Mouse (Mus musculus): Measurements from ENCODE around the gene Pramel1.
"Not testable (repeated sequence)": the region's sequence is repeated elsewhere in the genome, so short reads cannot be mapped to it uniquely, and the experiment has no call there.

Gene Pramel1

DNA sequence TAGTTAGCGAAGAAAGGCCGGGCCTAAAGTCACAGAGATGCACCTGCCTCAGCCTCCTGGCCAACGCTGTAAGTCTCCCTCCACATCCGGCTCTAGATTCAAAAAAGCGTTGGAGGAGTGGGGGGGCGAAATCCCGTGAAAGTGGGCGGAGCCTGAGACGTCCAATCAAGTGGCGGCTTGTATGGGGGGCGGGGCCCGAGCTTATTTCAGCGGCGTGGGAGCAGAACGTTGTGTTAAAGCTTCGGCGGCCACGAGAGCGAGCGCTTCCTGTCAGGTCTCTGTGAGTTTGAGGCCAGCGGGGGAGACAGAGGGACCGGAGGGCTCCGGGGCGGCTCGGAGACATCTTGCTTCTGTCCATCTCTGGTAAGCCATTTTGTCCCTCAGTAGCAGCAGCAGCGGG is at the start of gene Pramel1:
Pramel1 (plus strand) TSS at position 248 of the 400 bp plus-strand sequence.
- no peak for DNase-seq (ENCODE audit: low spot score)

DNA sequence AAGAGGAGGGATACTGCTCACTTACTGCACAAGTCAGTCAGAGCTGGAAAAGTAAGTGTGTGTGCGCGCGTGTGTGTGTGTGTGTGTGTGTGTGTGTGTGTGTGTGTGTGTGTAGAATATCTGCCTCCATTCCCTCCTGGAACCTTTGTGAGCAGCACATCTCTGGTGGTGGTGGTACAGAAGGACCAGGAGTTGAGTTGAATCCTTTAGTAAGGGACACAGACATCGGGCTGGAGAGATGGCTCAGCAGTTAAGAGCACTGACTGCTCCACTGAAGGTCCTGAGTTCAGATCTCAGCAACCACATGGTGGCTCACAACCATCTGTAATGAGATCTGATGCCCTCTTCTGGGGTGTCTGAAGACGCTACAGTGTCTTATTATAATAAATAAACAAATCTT is 48.7 kb upstream of the Pramel1 start:
- not testable (repeated sequence) for DNase-seq (ENCODE audit: low spot score)

DNA sequence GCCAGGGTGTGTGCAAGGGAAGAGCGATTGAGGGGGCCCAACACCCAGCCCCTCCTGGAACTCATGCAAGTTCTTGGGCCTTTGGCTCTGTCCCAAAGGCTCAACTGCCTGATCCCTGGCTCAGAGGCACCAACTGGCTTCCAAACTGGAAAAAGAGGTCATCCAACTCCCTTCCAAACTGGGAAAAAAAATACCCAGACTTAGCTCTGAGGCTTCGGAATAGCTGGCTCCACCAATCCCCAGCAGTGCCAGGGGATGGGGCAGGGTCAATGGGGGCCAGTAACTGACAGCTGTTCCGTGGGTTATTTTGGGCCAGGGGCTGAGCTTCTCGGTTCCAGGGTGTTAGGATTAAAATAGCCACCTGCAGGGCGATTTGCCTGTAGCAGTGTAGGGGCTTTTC is 45.5 kb upstream of the Pramel1 start:
- no peak for DNase-seq (ENCODE audit: low spot score)

DNA sequence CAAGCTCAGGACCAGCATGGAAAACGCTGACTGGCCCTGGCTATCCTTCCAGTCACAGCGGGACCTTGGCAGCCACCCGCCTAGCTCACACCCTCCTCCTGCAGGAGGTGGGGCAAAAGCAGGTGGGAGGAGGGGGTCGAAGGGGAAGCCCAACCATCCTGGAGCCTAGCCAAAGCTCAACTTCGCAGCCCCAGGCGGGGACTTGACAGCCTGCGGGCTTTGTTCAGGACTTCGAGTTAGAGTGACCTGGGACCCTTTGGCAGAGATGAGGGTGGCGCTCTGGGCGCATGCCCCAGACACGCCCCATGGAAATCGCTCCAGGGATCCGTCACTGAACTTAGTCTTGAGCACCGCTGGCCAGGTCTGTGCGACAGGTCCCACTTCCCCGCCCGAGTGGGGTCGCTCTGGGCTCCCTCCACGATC is 44.7 kb upstream of the Pramel1 start, which contains the start of gene Lrrc38:
Lrrc38 (plus strand) TSS at position 274 of the 423 bp plus-strand sequence.
- no peak for DNase-seq (ENCODE audit: low spot score)

DNA sequence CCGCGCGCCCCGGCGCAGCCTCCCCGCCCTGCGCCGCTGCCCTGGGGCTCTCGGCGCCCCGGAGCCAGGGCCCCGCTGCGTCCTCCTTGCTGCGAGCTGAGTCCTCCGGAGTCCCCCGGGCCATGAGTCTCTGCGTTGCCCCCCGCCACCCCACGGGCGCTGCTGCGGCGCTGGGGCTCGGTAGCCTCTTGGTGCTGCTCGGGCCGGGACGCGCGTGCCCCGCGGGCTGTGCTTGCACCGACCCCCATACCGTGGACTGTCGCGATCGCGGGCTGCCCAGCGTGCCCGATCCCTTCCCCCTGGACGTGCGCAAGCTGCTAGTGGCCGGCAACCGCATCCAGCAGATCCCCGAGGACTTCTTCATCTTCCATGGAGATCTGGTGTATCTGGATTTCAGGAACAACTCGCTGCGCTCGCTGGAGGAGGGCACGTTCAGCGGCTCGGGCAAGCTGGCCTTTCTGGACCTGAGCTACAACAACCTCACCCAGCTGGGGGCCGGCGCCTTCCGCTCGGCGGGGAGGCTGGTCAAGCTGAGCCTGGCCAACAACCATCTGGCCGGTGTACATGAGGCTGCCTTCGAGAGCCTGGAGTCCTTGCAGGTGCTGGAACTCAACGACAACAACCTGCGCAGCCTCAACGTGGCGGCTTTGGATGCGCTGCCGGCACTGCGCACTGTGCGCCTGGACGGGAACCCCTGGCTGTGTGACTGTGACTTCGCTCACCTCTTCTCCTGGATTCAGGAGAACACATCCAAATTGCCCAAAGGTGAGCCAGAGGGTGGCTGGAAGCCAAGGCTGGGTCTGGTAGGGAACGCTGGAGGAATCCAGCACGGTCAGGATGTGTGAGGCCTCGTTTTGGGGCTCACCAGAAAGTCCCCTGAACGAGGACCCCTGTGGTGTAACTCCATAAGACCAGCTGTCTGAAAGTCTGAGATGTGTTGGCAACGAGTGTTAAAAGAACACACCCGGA is 43.9 kb upstream of the Pramel1 start:
- no peak for DNase-seq (ENCODE audit: low spot score)

DNA sequence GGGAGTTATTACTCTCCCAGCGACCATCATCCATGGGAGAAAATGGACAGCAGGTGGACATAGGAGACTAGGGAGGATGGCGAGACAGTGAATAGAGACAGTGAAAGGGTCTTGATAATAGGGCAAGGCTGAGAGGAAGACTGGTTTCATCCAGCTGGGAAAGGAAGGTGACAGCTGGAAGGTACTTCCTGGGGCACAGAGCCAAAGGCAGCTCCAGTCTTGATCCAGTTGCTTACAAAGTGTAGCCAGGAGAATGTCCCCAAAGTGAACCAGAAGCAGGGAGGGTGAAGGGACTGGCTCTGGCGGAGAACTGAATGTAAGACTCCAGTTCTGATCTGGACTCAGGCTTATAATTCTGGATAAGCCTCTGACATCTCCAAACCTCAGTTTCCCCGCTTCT is 41.9 kb upstream of the Pramel1 start:
- DNase-seq (ENCODE audit: low spot score), result no peak

DNA sequence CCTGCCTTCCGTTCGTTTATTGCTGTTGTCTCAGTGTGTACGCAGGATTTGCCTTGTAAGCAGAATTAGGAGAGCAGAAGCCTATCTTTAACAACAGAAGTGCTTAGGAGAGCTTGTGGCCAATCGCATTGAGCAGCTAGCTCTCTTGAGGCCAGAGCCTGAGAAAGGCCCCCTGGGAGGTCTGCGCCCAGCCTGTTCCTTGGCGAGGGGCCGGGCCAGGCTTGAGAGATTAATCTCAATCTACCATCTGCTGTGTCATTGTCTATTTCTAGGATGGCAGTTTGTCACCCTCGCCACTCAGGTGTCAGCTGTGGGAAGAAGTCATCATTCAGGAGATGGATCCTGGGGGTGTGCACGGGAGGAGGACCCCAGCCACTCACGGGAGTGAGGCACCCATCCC is 32.7 kb upstream of the Pramel1 start:
- no peak for DNase-seq (ENCODE audit: low spot score)

DNA sequence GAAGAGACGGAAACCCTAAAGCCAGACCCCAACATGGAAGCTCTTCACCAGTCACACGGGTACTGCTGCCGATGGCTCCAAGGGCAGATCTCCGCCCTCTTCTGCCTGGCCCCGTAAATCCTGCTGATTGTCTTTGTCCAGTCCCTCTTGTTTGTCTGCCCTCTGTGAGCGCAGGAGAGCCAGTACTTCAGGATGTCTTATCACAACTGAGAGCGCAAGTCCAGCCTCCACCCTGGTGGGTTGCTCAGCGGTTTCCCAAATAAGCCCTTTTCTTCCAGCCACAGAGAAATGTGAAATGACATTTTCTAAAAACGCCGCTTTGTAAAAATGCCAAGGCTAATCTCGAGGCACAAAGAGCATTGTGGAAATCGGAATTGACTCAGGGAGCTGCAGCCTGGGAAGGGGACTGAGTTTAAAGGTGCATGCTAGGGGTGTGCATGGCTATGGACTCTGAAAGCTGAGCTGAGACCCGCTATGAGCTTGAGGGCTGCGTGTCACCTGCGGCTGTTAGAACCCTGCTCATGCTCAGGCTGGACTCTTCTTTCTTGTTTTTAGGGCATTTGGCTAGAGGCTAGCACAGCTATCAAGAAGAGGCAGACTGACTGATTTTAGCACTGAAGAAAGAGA is 27.7 kb upstream of the Pramel1 start:
- DNase-seq (ENCODE audit: low spot score), result no peak

DNA sequence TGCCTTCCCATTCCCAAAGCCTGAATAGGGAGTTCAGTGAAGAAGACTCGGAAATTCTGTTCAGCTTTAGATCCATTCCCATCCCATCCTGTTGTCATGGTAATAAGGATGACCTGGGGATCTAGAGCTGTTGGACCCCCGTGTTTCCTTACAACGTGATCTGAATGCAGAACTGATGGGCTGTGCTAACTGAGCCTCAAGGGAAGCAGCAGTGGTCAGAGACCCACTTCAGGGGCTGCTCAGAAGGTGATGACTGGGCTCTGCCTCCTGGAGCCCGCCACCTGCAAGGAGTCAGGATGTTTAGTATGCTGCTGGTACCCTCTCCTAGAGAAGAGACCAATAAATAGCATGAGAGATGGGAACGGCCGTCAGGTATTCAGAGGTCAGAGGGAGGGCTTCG is 14.7 kb upstream of the Pramel1 start:
- DNase-seq (ENCODE audit: low spot score), result no peak

DNA sequence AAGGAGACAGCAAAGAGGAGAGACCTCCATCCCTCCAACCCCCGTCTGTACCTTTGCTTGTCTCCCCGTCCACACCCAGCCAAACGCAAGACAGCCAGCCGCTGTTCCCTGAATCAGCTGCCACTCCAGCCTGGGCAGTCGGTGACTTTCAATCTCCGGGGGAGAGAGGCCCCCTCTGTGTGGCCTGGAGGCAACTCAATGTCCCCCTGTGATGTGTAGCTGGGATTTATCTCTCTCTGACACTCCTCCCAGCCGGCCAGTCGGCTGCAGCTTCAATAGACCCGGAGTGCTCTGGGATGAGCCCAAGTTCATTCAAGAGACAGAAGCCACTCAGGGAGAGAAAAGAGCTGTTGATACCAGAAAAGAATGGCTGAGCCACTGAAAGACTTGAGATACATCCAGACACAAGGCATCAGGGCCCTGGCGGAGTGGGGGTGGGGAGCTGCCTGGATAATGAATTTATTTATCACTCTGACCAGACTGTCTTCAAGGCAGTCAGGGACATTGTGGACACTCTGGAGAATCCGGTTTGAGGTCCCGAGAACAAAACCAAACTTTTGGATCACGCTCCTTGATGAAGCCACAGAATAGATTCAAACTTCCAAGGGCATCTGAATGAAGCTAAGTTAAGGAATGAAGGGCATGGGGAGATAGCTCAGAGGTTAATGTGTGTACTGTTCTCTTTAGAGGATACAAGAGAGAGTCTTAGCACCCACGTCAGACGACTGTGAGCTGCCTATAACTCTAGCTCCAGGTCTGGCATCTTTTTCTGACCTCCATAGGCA is 14.1 kb upstream of the Pramel1 start:
- DNase-seq (ENCODE audit: low spot score), result no peak

DNA sequence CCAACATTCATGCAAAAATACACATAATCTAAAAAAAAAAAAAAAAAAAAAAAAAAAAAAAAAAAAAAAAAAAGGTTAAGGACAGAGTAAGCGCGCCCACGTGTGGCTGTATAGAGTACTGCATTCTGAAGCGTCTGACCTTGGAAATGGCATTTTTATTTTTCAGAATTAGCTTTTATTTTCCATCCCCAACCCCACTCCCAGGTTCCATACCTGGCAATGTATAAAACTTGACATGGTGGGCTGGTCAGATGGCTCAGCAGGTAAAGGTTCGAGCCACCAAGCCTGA is 13.6 kb upstream of the Pramel1 start:
- no peak for DNase-seq (ENCODE audit: low spot score)

DNA sequence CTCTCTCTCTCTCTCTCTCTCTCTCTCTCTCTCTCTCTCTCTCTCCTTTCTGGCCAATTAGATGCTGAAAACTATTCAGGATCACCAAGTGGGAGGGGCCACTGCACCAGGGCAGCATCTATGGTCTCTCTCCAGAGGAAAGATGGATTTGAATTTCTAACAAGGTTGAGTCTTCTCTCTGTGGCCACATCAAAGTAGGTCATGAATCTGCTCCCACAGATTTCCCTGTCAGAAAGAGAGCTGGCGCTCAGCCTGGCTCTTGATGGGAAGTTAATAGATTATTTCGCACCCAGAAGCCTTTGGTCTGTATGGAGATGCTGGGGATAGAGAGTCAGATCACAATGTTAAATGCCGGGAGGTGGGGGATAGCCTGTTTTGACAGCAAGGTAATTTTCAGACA is 12.1 kb upstream of the Pramel1 start:
- DNase-seq (ENCODE audit: low spot score), result no peak

DNA sequence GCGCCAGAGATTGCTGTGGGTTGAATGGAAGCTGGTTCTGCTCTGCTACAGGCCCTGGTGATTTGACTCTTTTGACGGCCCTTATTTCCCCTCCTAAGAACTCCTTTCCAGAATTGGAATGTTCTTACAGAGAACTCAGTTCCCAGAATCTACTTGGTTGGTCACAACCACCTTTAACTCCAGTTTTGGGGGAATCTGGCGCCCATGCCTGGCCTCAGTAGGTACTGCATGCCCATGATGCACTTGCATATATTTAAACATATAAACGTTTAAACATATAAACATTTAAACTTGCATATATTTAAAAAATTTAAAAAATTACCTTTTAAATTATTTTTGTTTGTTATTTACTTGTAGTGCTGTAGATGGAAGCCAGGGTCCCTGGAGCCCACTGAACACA is 10.6 kb upstream of the Pramel1 start:
- DNase-seq (ENCODE audit: low spot score), result no peak

DNA sequence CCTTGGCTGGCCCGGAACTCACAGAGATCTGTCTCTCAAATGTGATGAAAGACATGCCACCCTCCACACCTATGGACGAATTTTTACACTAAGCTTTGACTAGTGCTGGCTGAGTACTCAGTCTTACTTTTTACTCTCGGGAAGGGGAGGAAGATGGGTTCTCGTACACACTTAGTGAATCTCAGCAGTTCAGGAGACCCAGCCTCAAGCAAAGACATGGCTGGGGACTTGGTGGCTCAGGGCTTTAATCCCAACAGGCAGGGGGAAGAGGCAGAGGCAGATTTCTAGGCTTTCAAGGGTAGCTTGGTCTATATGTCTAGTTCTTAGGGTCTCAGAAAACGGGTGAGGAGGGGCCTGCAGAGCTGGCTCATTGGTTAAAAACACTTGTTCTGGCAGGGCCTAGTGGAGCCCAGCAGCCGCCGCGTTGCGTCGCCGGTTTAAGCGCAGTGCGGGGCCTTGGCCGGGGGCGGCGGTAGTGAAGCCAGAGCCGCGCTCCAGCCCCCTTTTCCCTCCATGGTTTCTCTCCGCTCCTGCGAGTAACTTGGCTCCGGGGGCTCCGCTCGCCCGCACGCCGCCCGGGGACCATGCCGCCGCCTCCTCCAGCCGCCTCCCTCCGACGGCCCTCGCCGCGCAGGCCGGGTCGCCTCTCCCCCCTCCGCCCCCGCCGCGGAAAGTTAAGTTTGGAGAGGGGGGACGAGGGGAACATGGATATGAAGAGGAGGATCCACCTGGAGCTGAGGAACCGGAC is 5.1 kb upstream of the Pramel1 start:
- DNase-seq (ENCODE audit: low spot score), result no peak

DNA sequence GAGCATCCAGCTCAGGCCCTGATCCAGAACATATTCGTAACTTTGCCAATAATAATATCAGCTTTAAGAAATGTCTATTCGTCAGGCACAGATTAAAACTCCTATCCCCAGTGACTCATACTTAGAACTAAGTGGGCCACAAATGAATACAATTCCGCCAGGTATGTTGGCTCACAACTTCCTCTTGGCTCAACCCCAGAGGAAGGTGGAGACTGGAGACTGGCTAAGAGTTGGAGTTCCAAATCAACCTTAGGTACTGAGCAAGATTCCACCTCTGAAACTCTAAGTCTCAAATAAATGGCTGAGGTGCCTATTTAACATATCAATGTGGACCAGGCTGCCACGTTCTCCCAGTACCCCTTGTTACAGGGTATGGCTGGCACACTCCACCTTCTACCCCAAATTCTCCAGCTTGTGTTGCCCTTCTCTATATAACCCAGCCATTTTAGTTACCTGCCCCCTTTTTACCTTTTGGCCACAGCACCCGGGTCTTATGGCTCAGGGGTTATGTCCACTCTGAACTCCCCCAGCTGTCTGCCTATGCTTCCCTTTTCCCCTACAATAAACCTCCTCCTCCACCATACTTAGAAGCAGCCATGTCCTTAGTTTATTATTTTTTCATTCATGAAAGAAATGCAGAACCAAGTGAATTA is 17.5 kb downstream of the Pramel1 start:
- DNase-seq (ENCODE audit: low spot score), result no peak

DNA sequence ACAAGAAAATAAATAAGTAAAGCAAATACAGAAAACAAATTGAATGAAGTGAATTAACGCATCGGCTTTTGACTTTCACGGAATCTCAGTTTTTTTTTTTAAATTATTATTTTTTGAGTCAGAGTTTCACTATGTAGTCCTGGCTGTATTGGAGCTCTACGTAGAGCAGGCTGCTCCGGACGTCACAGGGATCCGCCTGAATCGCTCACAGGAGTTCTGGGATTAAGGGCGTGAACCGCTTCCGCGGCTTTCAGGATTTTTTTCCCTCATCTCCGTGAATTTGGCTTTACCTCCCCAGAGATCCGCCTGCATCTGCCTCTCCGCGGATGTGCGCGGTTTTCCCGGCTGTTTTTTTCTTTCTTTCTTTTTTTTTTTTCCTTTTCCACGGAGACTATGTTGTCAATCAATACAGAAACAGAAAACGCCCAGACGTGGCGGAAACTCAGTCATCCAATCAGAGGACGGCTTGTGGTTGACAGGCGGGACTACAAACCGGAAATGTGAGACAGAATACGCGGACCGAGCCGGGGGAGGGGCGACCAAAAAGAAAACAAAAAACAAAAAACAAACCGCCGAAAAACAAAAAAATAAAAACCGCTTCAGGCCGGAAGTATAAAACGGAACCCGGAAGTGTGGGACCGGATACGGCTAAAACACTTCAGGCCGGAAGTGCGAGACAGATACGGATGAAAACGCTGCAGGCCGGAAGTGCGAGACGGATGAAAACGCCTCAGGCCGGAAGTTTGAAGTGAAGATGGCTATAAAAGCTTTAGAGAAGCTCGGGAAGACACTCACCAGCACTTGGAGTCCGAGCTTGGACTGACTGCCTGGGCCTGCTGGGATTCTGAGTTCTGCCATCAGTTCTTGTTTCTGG is 18.2 kb downstream of the Pramel1 start, which contains the start of gene Pramef8:
Pramef8 (plus strand) TSS at position 208 of the 874 bp plus-strand sequence.
- DNase-seq (ENCODE audit: low spot score), result peak; percentile 91

DNA sequence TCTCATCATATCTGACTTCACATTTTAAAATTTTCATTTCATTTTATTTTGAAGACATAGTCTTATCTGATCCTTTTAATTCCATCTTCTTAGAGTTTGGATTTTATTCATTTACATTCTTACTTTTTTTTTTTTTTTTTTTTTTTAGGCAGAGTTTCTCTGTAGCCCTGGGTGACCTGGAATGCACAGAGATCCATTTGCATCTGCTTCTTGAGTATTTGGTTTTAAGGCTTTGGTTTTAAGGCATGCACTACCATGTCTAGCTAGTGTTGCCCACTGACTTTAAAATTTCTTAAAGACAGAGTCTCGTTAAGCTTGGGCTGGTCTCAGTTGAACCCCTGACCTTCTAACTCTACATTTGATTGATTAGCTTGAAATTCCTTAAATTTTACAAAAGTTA is 19.4 kb downstream of the Pramel1 start:
- DNase-seq (ENCODE audit: low spot score), result no peak

DNA sequence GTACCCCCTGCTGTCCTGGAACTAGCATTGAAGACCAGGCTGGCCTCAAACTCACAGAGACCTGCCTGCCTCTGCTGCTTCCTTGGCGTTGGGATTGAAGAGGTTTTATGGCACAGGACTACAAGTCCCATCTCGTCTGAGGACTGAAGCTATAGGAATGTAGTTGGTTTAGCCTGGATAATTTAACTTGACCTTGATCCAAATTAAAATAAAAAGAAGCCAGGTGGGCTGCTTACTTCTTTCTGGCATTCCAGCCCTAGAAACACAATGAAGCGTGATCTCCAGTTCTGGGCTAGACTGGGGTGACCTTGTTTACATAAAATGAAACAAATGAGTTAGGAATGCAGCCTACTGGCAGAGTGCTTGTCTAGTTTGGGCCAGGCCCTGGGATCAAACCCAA is 19.9 kb downstream of the Pramel1 start:
- no peak for DNase-seq (ENCODE audit: low spot score)

DNA sequence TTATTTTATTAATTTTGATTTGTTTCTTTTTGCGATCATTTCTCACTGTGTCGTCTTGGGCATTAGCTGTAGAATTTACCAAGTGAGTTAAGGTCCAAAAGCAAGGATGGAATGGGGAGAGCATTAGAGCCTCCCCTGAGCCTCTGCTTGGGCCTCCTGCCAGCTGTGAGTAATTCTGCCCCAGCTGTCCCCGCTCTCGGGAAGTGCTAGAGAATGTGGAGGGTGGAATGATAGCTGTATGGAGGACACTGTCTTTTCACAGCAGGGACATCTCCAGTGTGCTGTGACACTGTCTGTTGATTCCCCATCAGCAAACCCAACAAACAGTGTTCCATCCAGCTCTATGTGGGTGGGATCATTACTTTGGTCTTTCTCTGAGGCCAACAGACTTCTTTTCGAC is 32.5 kb downstream of the Pramel1 start:
- DNase-seq (ENCODE audit: low spot score), result not testable (repeated sequence)
